Mouse (Mus musculus) megakaryocyte, embryonic 14.5 days (primary cell): ENCODE data around the gene Cep19.

ENCODE experiments used
- FLI1 ChIP-seq: IDR thresholded peaks from 2 replicates; pipeline ENCODE4 v1.6.1; 2012; ENCODE audit warnings: low read length, inconsistent platforms, mixed read lengths
- GATA1 ChIP-seq: IDR thresholded peaks from 3 replicates; pipeline ENCODE4 v1.6.1; 2012; ENCODE audit warnings: mixed read lengths, low read length, inconsistent platforms, borderline replicate concordance

DNA sequence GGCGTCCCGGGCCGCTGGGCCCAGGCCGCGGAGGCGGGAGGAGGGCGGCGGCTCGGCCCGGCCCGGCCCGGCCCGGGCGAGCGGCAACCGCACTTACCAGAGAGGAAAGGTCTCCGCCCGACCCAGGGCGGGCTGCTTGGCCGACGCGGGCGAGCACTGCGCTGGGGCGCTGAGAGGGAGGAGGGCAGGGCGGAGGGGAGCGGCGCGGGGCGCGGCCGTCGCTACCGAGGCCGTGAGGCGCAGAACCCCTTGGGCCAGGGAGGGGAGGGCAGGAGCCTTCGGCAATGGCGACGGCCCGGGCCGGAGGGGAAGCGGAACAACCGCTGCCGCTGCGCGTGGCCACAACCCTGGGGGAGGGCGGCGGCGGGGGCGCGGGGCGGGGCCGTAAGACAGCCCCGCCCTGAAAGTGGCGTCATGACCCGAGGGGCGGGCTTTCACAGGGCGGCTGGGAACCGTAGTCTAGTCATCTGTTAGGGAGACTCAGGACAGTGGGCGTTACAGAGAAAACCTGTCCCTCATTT lies 20.5 kb upstream of the Cep19 start, which contains the start of gene Pak2:
- TF ChIP-seq FLI1 (no peak), GATA1 (no peak)
